Mouse (Mus musculus) MEL (cell line): ENCODE measurements around the gene Gm12184. TPM values are rescaled to one million over a fixed set of nuclear protein-coding genes. Genes with fewer than 3 reads are reported as not detected.

Experiments
- DNase-seq: peaks from one replicate; pipeline ENCODE4 v3.0.0; 2011; ENCODE audit warnings: low read depth, low spot score
- H3K27ac ChIP-seq: 2 replicates; pipeline ENCODE4 v1.5.1; 2012; ENCODE audit warnings: low read depth, mild to moderate bottlenecking, control low read depth, low read length, moderate library complexity; ENCODE audit not compliant: control insufficient read depth
- H3K27me3 ChIP-seq, 2 experiments: fragments of 150-350 bp in 1 of 2; sonication (generic) in 1 of 2; 2 replicates each; pipeline ENCODE4 v1.6.1; 2012; ENCODE audit warnings: low read length in 2 of 2, mild to moderate bottlenecking in 2 of 2, improper control_type of control experiment in 1 of 2, moderate library complexity in 1 of 2; ENCODE audit not compliant: insufficient read depth in 2 of 2, control insufficient read depth in 1 of 2
- H3K36me3 ChIP-seq, 2 experiments: 2 replicates each; pipeline ENCODE4 v1.6.1; 2012 to 2014; ENCODE audit warnings: low read length in 2 of 2, improper control_type of control experiment in 1 of 2, inconsistent platforms in 1 of 2, mild to moderate bottlenecking in 1 of 2; ENCODE audit not compliant: insufficient read depth in 2 of 2, control insufficient read depth in 1 of 2
- H3K4me1 ChIP-seq, 2 experiments: fragments of 150-350 bp in 1 of 2; sonication (generic) in 1 of 2; 2 replicates each; pipeline ENCODE4 v1.6.1; 2012; ENCODE audit warnings: low read length in 2 of 2, improper control_type of control experiment in 1 of 2, mild to moderate bottlenecking in 1 of 2; ENCODE audit not compliant: insufficient read depth in 2 of 2, control insufficient read depth in 1 of 2
- H3K4me3 ChIP-seq, 2 experiments: fragments of 150-350 bp in 1 of 2; sonication (generic) in 1 of 2; 2 replicates each; pipeline ENCODE4 v1.5.1; 2012; ENCODE audit warnings: low read depth in 2 of 2, low read length in 2 of 2, mild to moderate bottlenecking in 2 of 2, moderate library complexity in 2 of 2, control low read depth in 1 of 2, improper control_type of control experiment in 1 of 2; ENCODE audit not compliant: control insufficient read depth in 1 of 2, insufficient read depth in 1 of 2
- H3K79me2 ChIP-seq: 2 replicates; pipeline ENCODE4 v1.6.1; 2012; ENCODE audit warnings: mild to moderate bottlenecking, low read length, moderate library complexity; ENCODE audit not compliant: control insufficient read depth, poor library complexity, insufficient read depth
- H3K9ac ChIP-seq: 2 replicates; pipeline ENCODE4 v1.6.1; 2012; ENCODE audit warnings: low read depth, mild to moderate bottlenecking, control low read depth, low read length, moderate library complexity; ENCODE audit not compliant: control insufficient read depth, poor library complexity, severe bottlenecking
- H3K9me3 ChIP-seq: fragments of 150-350 bp; sonication (generic); replicated peaks from 2 replicates; pipeline ENCODE4 v1.6.1; 2012; ENCODE audit warnings: mild to moderate bottlenecking, low read length, improper control_type of control experiment, moderate library complexity; ENCODE audit not compliant: insufficient read depth
- BHLHE40 ChIP-seq: IDR thresholded peaks from 2 replicates; pipeline ENCODE4 v1.6.1; 2012; ENCODE audit warnings: low read depth, mild to moderate bottlenecking, inconsistent platforms, low read length, improper control_type of control experiment, borderline replicate concordance
- CHD1 ChIP-seq: IDR thresholded peaks from 2 replicates; pipeline ENCODE4 v1.6.1; 2012; ENCODE audit warnings: low read depth, mild to moderate bottlenecking, inconsistent platforms, low read length, improper control_type of control experiment
- CHD2 ChIP-seq: IDR thresholded peaks from 2 replicates; pipeline ENCODE4 v1.6.1; 2011; ENCODE audit warnings: low read length, improper control_type of control experiment
- ELF1 ChIP-seq: IDR thresholded peaks from 2 replicates; pipeline ENCODE4 v1.6.1; 2014; ENCODE audit warnings: low read depth, mild to moderate bottlenecking, inconsistent platforms, low read length, improper control_type of control experiment, moderate library complexity
- EP300 ChIP-seq, 2 experiments: IDR thresholded peaks; 2 replicates each; pipeline ENCODE4 v1.6.1; 2011; ENCODE audit warnings: improper control_type of control experiment in 2 of 2, low read length in 2 of 2, low read depth in 1 of 2, mild to moderate bottlenecking in 1 of 2
- ETS1 ChIP-seq: IDR thresholded peaks from 2 replicates; pipeline ENCODE4 v1.6.1; 2012; ENCODE audit warnings: low read depth, mild to moderate bottlenecking, inconsistent platforms, low read length, improper control_type of control experiment, moderate library complexity
- GATA1 ChIP-seq: IDR thresholded peaks from 2 replicates; pipeline ENCODE4 v1.6.1; 2011; ENCODE audit warnings: low read depth, low read length, improper control_type of control experiment
- HCFC1 ChIP-seq: IDR thresholded peaks from 2 replicates; pipeline ENCODE4 v1.6.1; 2012; ENCODE audit warnings: low read depth, mild to moderate bottlenecking, inconsistent platforms, low read length, improper control_type of control experiment, moderate library complexity
- JUND ChIP-seq: IDR thresholded peaks from 2 replicates; pipeline ENCODE4 v1.6.1; 2011; ENCODE audit warnings: low read depth, mild to moderate bottlenecking, improper control_type of control experiment, low read length
- KAT2A ChIP-seq: conservative IDR thresholded peaks from 2 replicates; pipeline ENCODE4 v1.6.1; 2012; ENCODE audit warnings: low read depth, low read length, improper control_type of control experiment, inconsistent platforms
- MAFK ChIP-seq: IDR thresholded peaks from 2 replicates; pipeline ENCODE4 v1.6.1; 2011; ENCODE audit warnings: low read depth, mild to moderate bottlenecking, low read length, improper control_type of control experiment, borderline replicate concordance
- MEF2A ChIP-seq: IDR thresholded peaks from 2 replicates; pipeline ENCODE4 v1.6.1; 2014; ENCODE audit warnings: low read depth, mild to moderate bottlenecking, inconsistent platforms, low read length, improper control_type of control experiment; ENCODE audit not compliant: poor library complexity, insufficient replicate concordance, severe bottlenecking; ENCODE audit errors: extremely low read depth
- MXI1 ChIP-seq: IDR thresholded peaks from 2 replicates; pipeline ENCODE4 v1.6.1; 2011; ENCODE audit warnings: mild to moderate bottlenecking, low read depth, low read length, improper control_type of control experiment
- MYB ChIP-seq: IDR thresholded peaks from 2 replicates; pipeline ENCODE4 v1.6.1; 2011; ENCODE audit warnings: mild to moderate bottlenecking, low read depth, low read length, improper control_type of control experiment
- MYC ChIP-seq: IDR thresholded peaks from 2 replicates; pipeline ENCODE4 v1.6.1; 2011; ENCODE audit warnings: low read depth, mild to moderate bottlenecking, low read length, improper control_type of control experiment, moderate library complexity
- NELFE ChIP-seq: IDR thresholded peaks from 2 replicates; pipeline ENCODE4 v1.6.1; 2011; ENCODE audit warnings: low read depth, low read length, improper control_type of control experiment
- NRF1 ChIP-seq: IDR thresholded peaks from 2 replicates; pipeline ENCODE4 v1.6.1; 2014; ENCODE audit warnings: low read depth, mild to moderate bottlenecking, inconsistent platforms, low read length, improper control_type of control experiment, moderate library complexity; ENCODE audit not compliant: poor library complexity, insufficient read depth, severe bottlenecking
- POLR2A ChIP-seq, 2 experiments: IDR thresholded peaks; 2 replicates each; pipeline ENCODE4 v1.6.1; 2011 to 2012; ENCODE audit warnings: low read length in 2 of 2, mild to moderate bottlenecking in 2 of 2, control low read depth in 1 of 2, improper control_type of control experiment in 1 of 2, low read depth in 1 of 2, moderate library complexity in 1 of 2; ENCODE audit not compliant: control insufficient read depth in 1 of 2, insufficient read depth in 1 of 2, poor library complexity in 1 of 2
- POLR2AphosphoS2 ChIP-seq: IDR thresholded peaks from 2 replicates; pipeline ENCODE4 v1.6.1; 2011; ENCODE audit warnings: low read length, improper control_type of control experiment
- POLR2AphosphoS5 ChIP-seq: IDR thresholded peaks from 2 replicates; pipeline ENCODE4 v1.6.1; 2012; ENCODE audit warnings: low read depth, borderline replicate concordance, mild to moderate bottlenecking, inconsistent platforms, low read length, moderate library complexity, mixed read lengths
- RAD21 ChIP-seq: IDR thresholded peaks from 2 replicates; pipeline ENCODE4 v1.6.1; 2011; ENCODE audit warnings: mild to moderate bottlenecking, low read depth, low read length, improper control_type of control experiment
- RCOR1 ChIP-seq: IDR thresholded peaks from 2 replicates; pipeline ENCODE4 v1.6.1; 2012; ENCODE audit warnings: low read depth, mild to moderate bottlenecking, inconsistent platforms, low read length, improper control_type of control experiment
- SIN3A ChIP-seq: IDR thresholded peaks from 2 replicates; pipeline ENCODE4 v1.6.1; 2012; ENCODE audit warnings: low read length, improper control_type of control experiment, inconsistent platforms
- SMC3 ChIP-seq: IDR thresholded peaks from 2 replicates; pipeline ENCODE4 v1.6.1; 2011; ENCODE audit warnings: low read depth, low read length, improper control_type of control experiment
- TAL1 ChIP-seq: IDR thresholded peaks from 2 replicates; pipeline ENCODE4 v1.6.1; 2012; ENCODE audit warnings: mild to moderate bottlenecking, inconsistent platforms, low read length, moderate library complexity, mixed read lengths
- TBP ChIP-seq: IDR thresholded peaks from 2 replicates; pipeline ENCODE4 v1.8.0; 2011; ENCODE audit warnings: low read depth, low read length, improper control_type of control experiment
- TCF12 ChIP-seq: IDR thresholded peaks from 2 replicates; pipeline ENCODE4 v1.6.1; 2014; ENCODE audit warnings: low read depth, mild to moderate bottlenecking, inconsistent platforms, low read length, improper control_type of control experiment, moderate library complexity
- USF1 ChIP-seq: IDR thresholded peaks from 2 replicates; pipeline ENCODE4 v1.6.1; 2014; ENCODE audit warnings: low read depth, mild to moderate bottlenecking, inconsistent platforms, low read length, improper control_type of control experiment, moderate library complexity
- USF2 ChIP-seq, 2 experiments: IDR thresholded peaks; 2 replicates each; pipeline ENCODE4 v1.6.1; 2011 to 2012; ENCODE audit warnings: improper control_type of control experiment in 2 of 2, low read length in 2 of 2, borderline replicate concordance in 1 of 2, inconsistent platforms in 1 of 2, low read depth in 1 of 2, mild to moderate bottlenecking in 1 of 2; ENCODE audit not compliant: insufficient read depth in 1 of 2
- ZC3H11A ChIP-seq: IDR thresholded peaks from 2 replicates; pipeline ENCODE4 v1.6.1; 2012; ENCODE audit warnings: low read depth, mild to moderate bottlenecking, inconsistent platforms, low read length, improper control_type of control experiment
- ZKSCAN1 ChIP-seq: IDR thresholded peaks from 2 replicates; pipeline ENCODE4 v1.6.1; 2012; ENCODE audit warnings: low read depth, mild to moderate bottlenecking, inconsistent platforms, low read length, improper control_type of control experiment, moderate library complexity
- ZMIZ1 ChIP-seq: IDR thresholded peaks from 2 replicates; pipeline ENCODE4 v1.6.1; 2012; ENCODE audit warnings: low read depth, mild to moderate bottlenecking, inconsistent platforms, low read length, improper control_type of control experiment, moderate library complexity
- ZNF384 ChIP-seq: IDR thresholded peaks from 2 replicates; pipeline ENCODE4 v1.6.1; 2012; ENCODE audit warnings: low read depth, mild to moderate bottlenecking, inconsistent platforms, low read length, improper control_type of control experiment
- polyA plus RNA-seq, 2 experiments: library from polyadenylated mRNA; stranded (reverse) in 1 of 2; unstranded in 1 of 2; fragments of >175 nt in 1 of 2; fragments of >200 nt in 1 of 2; gene quantifications; 2 replicates each; pipeline versions ENCODE4 v1.2.1 to v1.2.4; 2012; ENCODE audit warnings: low replicate concordance in 2 of 2, low read depth in 1 of 2; ENCODE audit not compliant: insufficient read length in 2 of 2, insufficient read depth in 1 of 2, missing spikeins in 1 of 2
- total RNA-seq: library from RNA; depleted of rRNA; stranded (reverse); fragments of 300-350 nt; gene quantifications from 2 replicates; pipeline ENCODE4 v1.2.3, GENCODE M21; 2012

The Gm12184 gene
- total and polyA plus RNA-seq, 3 experiments = 10.9 to 15.3 TPM; not detected in 1

DNA sequence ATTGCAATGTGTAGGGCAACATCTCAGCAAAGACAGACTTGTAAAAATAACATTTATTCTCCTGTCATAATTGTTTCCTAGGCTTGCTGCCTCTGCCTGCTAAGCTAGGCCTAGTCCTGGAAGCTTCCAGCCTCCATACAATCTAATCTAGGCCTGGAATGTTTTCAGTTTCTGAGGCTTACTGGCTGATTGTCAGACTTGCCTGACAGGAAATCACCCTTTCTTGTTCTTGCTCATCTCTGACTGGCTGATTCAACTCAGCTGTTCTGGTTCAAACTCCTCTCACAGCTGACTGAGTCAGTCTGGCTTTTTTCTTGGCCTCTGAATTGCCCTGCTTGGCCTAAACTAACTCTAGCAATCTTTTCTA, 6.2 kb downstream of the Gm12184 start (continued):
- TF ChIP-seq BHLHE40 (no peak; the same call in 1 of the 2 replicates), TCF12 (no peak), ZC3H11A (no peak), ZKSCAN1 (no peak), RCOR1 (no peak), POLR2A (IDR thresholded peaks at IDR 0.05; ENCODE audit: control insufficient read depth in 1 of 2, insufficient read depth in 1 of 2, low read depth in 1 of 2, low read length in 2 of 2, poor library complexity in 1 of 2) (no peak), POLR2AphosphoS5 (no peak), TBP (peak; percentile 8; the same call in 1 of the 2 replicates), CHD2 (no peak), USF1 (0 out of 2 replicates have a peak, but pooled peaks have one; percentile 26), KAT2A (no peak), NRF1 (no peak), HCFC1 (no peak), ETS1 (peak; percentile 93), MYC (peak; percentile 49; the same call in 1 of the 2 replicates), TAL1 (no peak), MEF2A (no peak), CHD1 (no peak), ZMIZ1 (no peak), NELFE (no peak), POLR2AphosphoS2 (no peak), MYB (no peak), RAD21 (no peak), EP300 (IDR thresholded peaks at IDR 0.05; ENCODE audit: low read depth in 1 of 2, low read length in 2 of 2) (no peak; a peak in 1 of 4 replicates), SMC3 (no peak)

DNA sequence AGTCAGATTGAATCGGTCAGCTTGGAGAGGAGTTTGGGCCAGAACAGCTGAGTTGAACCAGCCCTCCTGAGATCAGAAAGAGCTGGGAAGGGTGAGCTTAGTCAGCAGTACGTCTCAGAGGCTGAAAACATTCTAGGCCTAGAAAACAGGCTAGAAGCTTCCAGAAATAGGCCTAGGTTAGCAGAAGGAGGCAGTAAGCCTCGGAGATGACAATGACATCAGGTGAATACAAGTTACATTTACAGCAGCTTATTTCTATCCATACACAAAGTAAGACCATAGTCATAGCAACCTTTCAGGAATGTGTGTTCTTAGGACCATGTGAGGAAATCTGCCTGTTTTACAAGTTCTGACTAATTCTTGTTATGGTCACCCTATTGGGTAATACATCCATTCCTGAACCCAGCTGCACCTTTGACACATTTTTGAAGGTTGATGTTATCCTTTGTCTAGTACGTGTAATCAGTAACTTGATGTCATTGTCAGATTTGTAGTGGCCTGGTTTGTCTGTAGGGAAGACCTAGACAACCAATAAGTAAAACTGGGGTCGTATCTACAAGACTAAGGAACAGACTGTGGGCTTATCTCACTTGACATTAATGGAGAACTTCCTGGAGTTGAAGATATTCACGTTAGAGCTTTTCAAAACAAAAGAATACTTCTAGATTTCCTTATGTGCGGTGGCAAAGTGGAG, 6.7 kb downstream of the Gm12184 start:
- TF ChIP-seq ZNF384 = no peak
- TF ChIP-seq CHD1 = no peak
- peak; percentile 81 to 86 for TF ChIP-seq EP300 (IDR thresholded peaks at IDR 0.05; ENCODE audit: low read depth in 1 of 2, low read length in 2 of 2)
- TF ChIP-seq RCOR1 = peak; percentile 83
- 0 out of 2 replicates have a peak, but pooled peaks have one; percentile 48 for TF ChIP-seq JUND
- peak; percentile 94 for TF ChIP-seq GATA1
- no peak for TF ChIP-seq USF2 (IDR thresholded peaks at IDR 0.05; ENCODE audit: borderline replicate concordance in 1 of 2, insufficient read depth in 1 of 2, low read depth in 1 of 2, low read length in 2 of 2)
- TF ChIP-seq TCF12 = peak; percentile 86
- 0 out of 2 replicates have a peak, but pooled peaks have one; percentile 25 for TF ChIP-seq NELFE
- peak; percentile 52; the same call in 1 of the 2 replicates for TF ChIP-seq MXI1
- TF ChIP-seq MYB = peak; percentile 15; the same call in 1 of the 2 replicates
- TF ChIP-seq MAFK = no peak
- peak; percentile 64; the same call in 1 of the 2 replicates for TF ChIP-seq ELF1
- TF ChIP-seq TAL1 = peak; percentile 73
- TF ChIP-seq SIN3A = peak; percentile 71
- peak; percentile 69; the same call in 1 of the 2 replicates for TF ChIP-seq ETS1
- 0 out of 4 replicates have a peak overlapping the region, but pooled peaks of 1 of the 2 experiments have one; percentile 5 for H3K4me3 ChIP-seq
- peaks cover 6 to 47% of the 10 kb centered on the region in 2 experiments for H3K4me1 ChIP-seq
- DNase-seq = no peak
- H3K79me2 ChIP-seq = peaks cover 17% of the 10 kb centered on the region
- peak overlapping the region; percentile 24 for H3K9ac ChIP-seq
- no peaks in the 10 kb centered on the region for H3K27me3 ChIP-seq
- no peaks in the 10 kb centered on the region for H3K9me3 ChIP-seq
- peak overlapping the region; percentile 80 for H3K27ac ChIP-seq
- peaks cover 0 to 33% of the 10 kb centered on the region in 2 experiments; a peak in 2 of 4 replicates for H3K36me3 ChIP-seq
